Mouse (Mus musculus) stomach, postnatal 0 days (tissue): ENCODE measurements around the gene Kiss1r. TPM values are rescaled to one million over a fixed set of nuclear protein-coding genes. Genes with fewer than 3 reads are reported as not detected.
A peak's percentile ranks its signal among the peaks of the same experiment; 100 is the strongest.

Experiments
- ATAC-seq: fragments of 200-750 bp; cut with Nextera tagmentation; 2 replicates; pipeline ENCODE4 v1.8.0; 2017; ENCODE audit not compliant: low FRiP score, low TSS enrichment
- DNase-seq: peaks from one replicate; pipeline ENCODE4 v3.0.0-alpha.2; 2016; ENCODE audit warnings: low spot score
- H3K27ac ChIP-seq: fragments of 300-500 bp; sonication (generic); replicated peaks from 2 replicates; pipeline ENCODE4 v1.5.1; 2014; ENCODE audit warnings: mild to moderate bottlenecking, control low read depth
- H3K27me3 ChIP-seq: fragments of 300-500 bp; sonication (generic); 2 replicates; pipeline ENCODE4 v1.6.1; 2014; ENCODE audit warnings: low read length; ENCODE audit not compliant: control insufficient read depth, insufficient read depth
- H3K36me3 ChIP-seq: fragments of 300-500 bp; sonication (generic); 2 replicates; pipeline ENCODE4 v1.6.1; 2014; ENCODE audit warnings: low read length, mixed read lengths; ENCODE audit not compliant: control insufficient read depth, insufficient read depth
- H3K4me1 ChIP-seq: fragments of 300-500 bp; sonication (generic); replicated peaks from 2 replicates; pipeline ENCODE4 v1.6.1; 2014; ENCODE audit warnings: antibody characterized with exemption; ENCODE audit not compliant: control insufficient read depth, insufficient read depth
- H3K4me2 ChIP-seq: fragments of 300-500 bp; sonication (generic); replicated peaks from 2 replicates; pipeline ENCODE4 v1.6.1; 2014; ENCODE audit warnings: low read depth, mild to moderate bottlenecking, control low read depth, moderate library complexity
- H3K4me3 ChIP-seq: fragments of 300-500 bp; sonication (generic); 2 replicates; pipeline ENCODE4 v1.5.1; 2014; ENCODE audit warnings: low read depth, low read length, control low read depth
- H3K9ac ChIP-seq: fragments of 300-500 bp; sonication (generic); 2 replicates; pipeline ENCODE4 v1.6.1; 2014; ENCODE audit warnings: mild to moderate bottlenecking, low read length, control low read depth, mixed read lengths
- H3K9me3 ChIP-seq: fragments of 300-500 bp; sonication (generic); 2 replicates; pipeline ENCODE4 v1.6.1; 2016; ENCODE audit warnings: low read length; ENCODE audit not compliant: control insufficient read depth
- CTCF ChIP-seq: IDR thresholded peaks from 2 replicates; pipeline ENCODE4 v1.5.1; 2016; ENCODE audit warnings: antibody characterized with exemption, low read depth, mild to moderate bottlenecking, moderate library complexity
- EP300 ChIP-seq: optimal IDR thresholded peaks from 2 replicates; pipeline ENCODE3; 2016; ENCODE audit warnings: antibody characterized with exemption
- WGBS: fragments of 180-500 bp; shearing (Covaris S2); extraction: QIAGEN DNeasy Blood & Tissue Kit; methylation state at CpG from one replicate; pipeline ENCODE4 v1.1.7; 2014; 5-methylcytosine and 5-hydroxymethylcytosine counted together
- polyA plus RNA-seq: library from polyadenylated mRNA; unstranded; fragments of >200 nt; fragmentation: Nextera tagmentation; extraction: Ambion mirVana; gene quantifications from 2 replicates; pipeline ENCODE4 v1.2.1, GENCODE M21; 2015

Gene Kiss1r
- polyA plus RNA-seq, 1 experiment from 2014 or later, result 0.79 TPM

GRCm38 (mm10) chr10:79906712-79907111, 10.1 kb upstream of the Kiss1r start:
- Histone ChIP-seq H3K4me2 (no peak overlapping the region), H3K9ac (no peak overlapping the region), H3K4me3 (no peak overlapping the region), H3K9me3 (no peaks in the 10 kb centered on the region), H3K4me1 (no peaks in the 10 kb centered on the region), H3K27ac (no peak overlapping the region), H3K27me3 (no peaks in the 10 kb centered on the region), H3K36me3 (peaks cover 26% of the 10 kb centered on the region)
- DNase-seq (no peak), ATAC-seq (no peak)
- WGBS, result 95% methylated on average over 9 of the region's 9 CpGs
- TF ChIP-seq CTCF, result no peak
- no peak for TF ChIP-seq EP300

- no peak overlapping the region for H3K4me2 ChIP-seq
- H3K36me3 ChIP-seq, result peaks cover 29% of the 10 kb centered on the region
Measured at GRCm38 (mm10) chr10:79907415-79907814, 9.4 kb upstream of the Kiss1r start.

GRCm38 (mm10) chr10:79908167-79909091, 8.3 kb upstream of the Kiss1r start, which contains the start of gene Med16:
Gene Med16 (minus strand): TSS chr10:79908923.
- under 1% methylated on average over 52 of the region's 52 CpGs for WGBS
- H3K9me3 ChIP-seq, result no peaks in the 10 kb centered on the region
- H3K27ac ChIP-seq, result peak within 1 kb of the TSS; percentile 97
- H3K4me1 ChIP-seq, result no peaks in the 10 kb centered on the region
- peaks cover 29% of the 10 kb centered on the region for H3K36me3 ChIP-seq
- H3K4me2 ChIP-seq, result peak within 1 kb of the TSS; percentile 45
- no peaks in the 10 kb centered on the region for H3K27me3 ChIP-seq
- peak within 1 kb of the TSS; percentile 76 for H3K4me3 ChIP-seq
- ATAC-seq, result peak; percentile 95
- DNase-seq, result peak; percentile 97
- TF ChIP-seq CTCF, result no peak
- no peak for TF ChIP-seq EP300
- H3K9ac ChIP-seq, result peak within 1 kb of the TSS; percentile 94

More at GRCm38 (mm10) chr10:79907415-79907814, 9.4 kb upstream of the Kiss1r start:
- no peak for ATAC-seq
- WGBS, result 89% methylated on average over 10 of the region's 10 CpGs
- Histone ChIP-seq H3K4me1 (no peaks in the 10 kb centered on the region), H3K4me3 (no peak overlapping the region), H3K27ac (no peak overlapping the region), H3K9ac (no peak overlapping the region), H3K27me3 (no peaks in the 10 kb centered on the region), H3K9me3 (no peaks in the 10 kb centered on the region)
- DNase-seq, result no peak
- no peak for TF ChIP-seq EP300
- no peak for TF ChIP-seq CTCF

GRCm38 (mm10) chr10:79909092-79909922, 7.5 kb upstream of the Kiss1r start:
- DNase-seq, result no peak
- no peaks in the 10 kb centered on the region for H3K9me3 ChIP-seq
- H3K36me3 ChIP-seq, result peaks cover 29% of the 10 kb centered on the region
- no peak overlapping the region; the same call in 1 of the 2 replicates for H3K4me3 ChIP-seq
- H3K4me1 ChIP-seq, result no peaks in the 10 kb centered on the region
- WGBS, result 23% methylated on average over 14 of the region's 14 CpGs
- no peak for ATAC-seq
- H3K4me2 ChIP-seq, result peak overlapping the region; percentile 31; the same call in 1 of the 2 replicates
- H3K27ac ChIP-seq, result peak overlapping the region; percentile 78
- TF ChIP-seq EP300, result peak; percentile 56
- TF ChIP-seq CTCF, result no peak
- peak overlapping the region; percentile 36; the same call in 1 of the 2 replicates for H3K9ac ChIP-seq
- no peaks in the 10 kb centered on the region for H3K27me3 ChIP-seq

DNA sequence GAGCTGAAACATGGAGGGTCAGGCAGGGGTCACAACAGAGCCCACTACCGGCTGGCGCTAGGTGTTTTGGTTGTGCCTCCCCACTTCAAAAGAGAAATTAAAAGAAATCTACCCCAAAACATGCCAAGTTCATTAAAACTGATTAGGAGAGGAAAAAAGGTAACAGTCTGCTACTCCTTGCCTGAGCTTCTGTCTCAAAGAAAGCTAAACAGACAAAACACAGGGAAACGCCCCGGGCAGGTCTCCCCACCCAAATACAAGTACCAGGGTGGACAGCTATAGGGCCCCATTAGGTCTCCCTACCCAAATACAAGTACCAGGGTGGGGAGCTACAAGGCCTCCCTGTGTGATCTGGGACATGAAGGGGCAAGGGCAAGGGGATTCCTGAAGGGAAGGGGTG, 6.2 kb upstream of the Kiss1r start, which contains the start of gene Gm26602:
TSS of gene Gm26602 (plus strand) at position 301 of the 400 bp plus-strand sequence.
- ATAC-seq (no peak), DNase-seq (no peak)
- Histone ChIP-seq H3K4me3 (no peak within 1 kb of the TSS), H3K36me3 (peaks cover 20% of the 10 kb centered on the region), H3K9ac (no peak within 1 kb of the TSS), H3K9me3 (no peaks in the 10 kb centered on the region), H3K27ac (peak within 1 kb of the TSS; percentile 78; the same call in 1 of the 2 replicates), H3K4me1 (no peaks in the 10 kb centered on the region), H3K4me2 (no peak within 1 kb of the TSS), H3K27me3 (no peaks in the 10 kb centered on the region)
- WGBS, result 88% methylated on average over 4 of the region's 4 CpGs
- no peak for TF ChIP-seq EP300
- no peak for TF ChIP-seq CTCF
